Mouse (Mus musculus) CH12.LX (cell line): ENCODE data around the gene Ucma. TPM values are rescaled to one million over a fixed set of nuclear protein-coding genes. Genes with fewer than 3 reads are reported as not detected.

Source experiments
- DNase-seq: peaks from one replicate; pipeline ENCODE4 v3.0.0-alpha.2; 2013; ENCODE audit errors: extremely low read depth
- H3K27ac ChIP-seq: 2 replicates; pipeline ENCODE4 v1.5.1; 2012; ENCODE audit warnings: low read depth, mild to moderate bottlenecking, control low read depth, moderate library complexity; ENCODE audit not compliant: insufficient read depth
- H3K27me3 ChIP-seq: replicated peaks from 2 replicates; pipeline ENCODE3; 2012; ENCODE audit warnings: inconsistent platforms
- H3K36me3 ChIP-seq, 2 experiments: replicated peaks in 1 of 2; 2 replicates each; pipeline versions ENCODE3 to v1.6.1; 2012; ENCODE audit warnings: inconsistent platforms in 1 of 2, low read length in 1 of 2, mild to moderate bottlenecking in 1 of 2, mixed read lengths in 1 of 2, moderate library complexity in 1 of 2; ENCODE audit not compliant: control insufficient read depth in 1 of 2, insufficient read depth in 1 of 2
- H3K4me1 ChIP-seq, 2 experiments: 2 replicates each; pipeline ENCODE4 v1.6.1; 2012; ENCODE audit warnings: inconsistent platforms in 1 of 2, moderate library complexity in 1 of 2; ENCODE audit not compliant: insufficient read depth in 2 of 2, control insufficient read depth in 1 of 2
- H3K4me2 ChIP-seq: 2 replicates; pipeline ENCODE4 v1.6.1; 2012; ENCODE audit warnings: low read depth, mild to moderate bottlenecking, control low read depth; ENCODE audit not compliant: poor library complexity, insufficient read depth, severe bottlenecking
- H3K4me3 ChIP-seq, 3 experiments: fragments of 150-350 bp in 1 of 3; sonication (generic) in 1 of 3; replicated peaks in 1 of 3; 2 replicates each; pipeline versions ENCODE3 to v1.5.1; 2011 to 2012; ENCODE audit warnings: low read depth in 2 of 3, low read length in 2 of 3, mild to moderate bottlenecking in 2 of 3, moderate library complexity in 2 of 3, control low read depth in 1 of 3, improper control_type of control experiment in 1 of 3, inconsistent platforms in 1 of 3, mixed read lengths in 1 of 3; ENCODE audit not compliant: poor library complexity in 1 of 3
- H3K79me2 ChIP-seq: replicated peaks from 2 replicates; pipeline ENCODE4 v1.6.1; 2012; ENCODE audit warnings: mild to moderate bottlenecking, moderate library complexity; ENCODE audit not compliant: control insufficient read depth, poor library complexity, insufficient read depth, severe bottlenecking; ENCODE audit errors: extremely low read depth
- H3K9ac ChIP-seq: 2 replicates; pipeline ENCODE4 v1.6.1; 2012; ENCODE audit warnings: low read depth, mild to moderate bottlenecking, control low read depth, moderate library complexity; ENCODE audit not compliant: insufficient read depth
- H3K9me3 ChIP-seq: replicated peaks from 2 replicates; pipeline ENCODE3; 2012; ENCODE audit warnings: low read length, inconsistent platforms, mixed read lengths
- CHD2 ChIP-seq: IDR thresholded peaks from 2 replicates; pipeline ENCODE4 v1.6.1; 2011; ENCODE audit warnings: low read length, improper control_type of control experiment
- CTCF ChIP-seq, 2 experiments: IDR thresholded peaks in 1 of 2; conservative IDR thresholded peaks in 1 of 2; 2 replicates each; pipeline ENCODE4 v1.5.1; 2011 to 2012; ENCODE audit warnings: low read depth in 2 of 2, low read length in 2 of 2, improper control_type of control experiment in 1 of 2, inconsistent platforms in 1 of 2, mild to moderate bottlenecking in 1 of 2, moderate library complexity in 1 of 2
- EP300 ChIP-seq: IDR thresholded peaks from 2 replicates; pipeline ENCODE4 v1.6.1; 2011; ENCODE audit warnings: low read length, improper control_type of control experiment
- ETS1 ChIP-seq: conservative IDR thresholded peaks from 2 replicates; pipeline ENCODE4 v1.6.1; 2012; ENCODE audit warnings: low read depth, mild to moderate bottlenecking, inconsistent platforms, low read length, improper control_type of control experiment, moderate library complexity
- MAX ChIP-seq: IDR thresholded peaks from 2 replicates; pipeline ENCODE4 v1.6.1; 2011; ENCODE audit warnings: low read length, improper control_type of control experiment
- MEF2A ChIP-seq: IDR thresholded peaks from 2 replicates; pipeline ENCODE4 v1.6.1; 2014; ENCODE audit warnings: low read depth, mild to moderate bottlenecking, inconsistent platforms, low read length, improper control_type of control experiment, borderline replicate concordance
- MXI1 ChIP-seq: IDR thresholded peaks from 2 replicates; pipeline ENCODE4 v1.6.1; 2011; ENCODE audit warnings: mild to moderate bottlenecking, low read depth, low read length, improper control_type of control experiment
- MYC ChIP-seq: IDR thresholded peaks from 2 replicates; pipeline ENCODE4 v1.6.1; 2011; ENCODE audit warnings: low read depth, mild to moderate bottlenecking, improper control_type of control experiment, low read length
- NRF1 ChIP-seq: IDR thresholded peaks from 2 replicates; pipeline ENCODE4 v1.6.1; 2014; ENCODE audit warnings: low read depth, mild to moderate bottlenecking, inconsistent platforms, low read length, improper control_type of control experiment, moderate library complexity
- POLR2AphosphoS2 ChIP-seq: IDR thresholded peaks from 2 replicates; pipeline ENCODE4 v1.6.1; 2011; ENCODE audit warnings: low read depth, low read length, improper control_type of control experiment
- RAD21 ChIP-seq: IDR thresholded peaks from 2 replicates; pipeline ENCODE4 v1.6.1; 2011; ENCODE audit warnings: low read depth, mild to moderate bottlenecking, low read length, improper control_type of control experiment, moderate library complexity
- RCOR1 ChIP-seq: conservative IDR thresholded peaks from 2 replicates; pipeline ENCODE4 v1.6.1; 2012; ENCODE audit warnings: low read depth, mild to moderate bottlenecking, inconsistent platforms, low read length, improper control_type of control experiment
- TCF12 ChIP-seq: IDR thresholded peaks from 2 replicates; pipeline ENCODE4 v1.6.1; 2014; ENCODE audit warnings: low read depth, mild to moderate bottlenecking, inconsistent platforms, low read length, improper control_type of control experiment
- UBTF ChIP-seq: IDR thresholded peaks from 2 replicates; pipeline ENCODE4 v1.6.1; 2012; ENCODE audit warnings: low read depth, mild to moderate bottlenecking, inconsistent platforms, low read length, improper control_type of control experiment, moderate library complexity
- USF1 ChIP-seq: IDR thresholded peaks from 2 replicates; pipeline ENCODE4 v1.6.1; 2014; ENCODE audit warnings: low read depth, mild to moderate bottlenecking, inconsistent platforms, low read length, improper control_type of control experiment
- USF2 ChIP-seq: conservative IDR thresholded peaks from 2 replicates; pipeline ENCODE4 v1.6.1; 2011; ENCODE audit warnings: low read depth, low read length, improper control_type of control experiment
- ZKSCAN1 ChIP-seq: IDR thresholded peaks from 2 replicates; pipeline ENCODE4 v1.6.1; 2012; ENCODE audit warnings: low read depth, inconsistent platforms, low read length, improper control_type of control experiment, borderline replicate concordance
- dilution Hi-C: fragments of 300-500 bp; cut with MboI; formaldehyde crosslinking; loops from 2 replicates; pipeline ENCODE4 v1.14.3; 2020; ENCODE audit warnings: low sequenced_read_pairs; ENCODE audit not compliant: extremely low pct_unique_long_range_greater_than_20kb, extremely low pct_ligation_motif_present
- in situ Hi-C: fragments of 300-500 bp; cut with MboI; formaldehyde crosslinking; loops from 3 replicates; pipeline ENCODE4 v1.14.3; 2019; ENCODE audit warnings: low sequenced_read_pairs, low pct_ligation_motif_present, low pct_unique_long_range_greater_than_20kb, mixed read lengths
- polyA plus RNA-seq: library from polyadenylated mRNA; unstranded; fragments of >175 nt; gene quantifications from 2 replicates; pipeline ENCODE4 v1.2.1, GENCODE M21; 2012; ENCODE audit warnings: low read depth; ENCODE audit not compliant: insufficient read length
- total RNA-seq, 2 experiments: library from RNA; depleted of rRNA; stranded (reverse); fragments of 300-350 nt in 1 of 2; fragments of >200 nt in 1 of 2; gene quantifications; 2 replicates each; pipeline ENCODE4 v1.2.3; 2012 to 2014

The Ucma gene
- total and polyA plus RNA-seq, 3 experiments, result not detected

DNA sequence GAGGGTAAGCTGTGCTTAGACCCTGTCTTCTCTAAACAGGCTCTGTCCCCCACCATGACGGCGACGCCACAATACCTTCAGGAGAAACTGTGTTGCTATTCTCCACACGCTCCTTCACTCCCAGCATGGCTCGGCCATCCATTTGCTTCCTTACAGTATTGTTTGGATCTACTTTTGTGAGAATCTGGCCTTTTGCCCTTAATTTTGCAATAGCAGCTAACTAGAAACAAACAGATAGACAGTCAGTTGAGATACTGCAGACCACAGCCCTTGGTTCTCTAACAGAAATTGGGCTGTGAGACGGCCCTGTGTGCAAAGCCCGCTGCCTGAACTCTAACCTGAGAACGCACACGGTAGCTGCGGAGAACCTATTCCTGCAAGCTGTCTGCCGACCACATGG is 19.7 kb downstream of the Ucma start:
- TF ChIP-seq POLR2AphosphoS2, result no peak
- TF ChIP-seq ZKSCAN1, result no peak
- TF ChIP-seq NRF1, result no peak
- TF ChIP-seq EP300, result no peak
- TF ChIP-seq MAX, result no peak
- TF ChIP-seq USF2, result no peak
- no peak for TF ChIP-seq TCF12
- TF ChIP-seq RAD21, result no peak
- TF ChIP-seq MEF2A, result no peak
- no peak for TF ChIP-seq MXI1
- TF ChIP-seq MYC, result no peak
- TF ChIP-seq ETS1, result no peak
- no peak for TF ChIP-seq USF1
- DNase-seq, result no peak
- dilution Hi-C loops, result no loop called here
- peaks cover 80 to 97% of the 10 kb centered on the region in 2 experiments for H3K36me3 ChIP-seq
- no peak overlapping the region for H3K4me2 ChIP-seq
- in situ Hi-C loops, result loop anchor here (5.0 kb wide), 1 partner anchor 78 kb away; the partner anchor contains the start of gene Phyh
- no peaks in the 10 kb centered on the region for H3K9me3 ChIP-seq
- H3K79me2 ChIP-seq, result no peaks in the 10 kb centered on the region
- H3K27ac ChIP-seq, result no peak overlapping the region
- no peaks in the 10 kb centered on the region for H3K4me1 ChIP-seq
- no peaks in the 10 kb centered on the region for H3K27me3 ChIP-seq
- H3K9ac ChIP-seq, result no peak overlapping the region
- H3K4me3 ChIP-seq, result no peak overlapping the region

DNA sequence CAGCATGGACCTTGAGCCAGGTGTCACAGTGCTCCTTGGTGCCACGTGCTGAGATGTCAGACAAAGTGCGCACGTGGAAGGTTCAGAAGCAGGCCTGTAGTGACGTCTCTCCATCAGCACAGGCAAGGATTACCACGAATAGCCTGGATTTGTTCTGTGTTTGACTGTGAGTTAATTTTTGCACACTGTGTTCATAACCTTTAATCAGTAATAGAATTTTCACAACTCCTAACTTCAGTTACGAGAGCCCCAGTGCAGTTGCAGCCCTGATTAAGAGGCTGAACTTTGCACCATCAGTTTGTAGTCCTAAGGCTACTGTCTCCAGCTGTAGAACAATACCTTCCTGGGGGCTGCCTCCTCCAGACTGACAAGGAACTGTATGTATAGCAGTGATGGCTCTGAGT is 20.5 kb downstream of the Ucma start:
- H3K4me2 ChIP-seq, result no peak overlapping the region
- H3K9ac ChIP-seq, result no peak overlapping the region
- H3K27me3 ChIP-seq, result no peaks in the 10 kb centered on the region
- no peak for DNase-seq
- no peaks in the 10 kb centered on the region for H3K79me2 ChIP-seq
- no peaks in the 10 kb centered on the region for H3K9me3 ChIP-seq
- no peaks in the 10 kb centered on the region for H3K4me1 ChIP-seq
- in situ Hi-C loops (loop anchor here (5.0 kb wide), 1 partner anchor 79 kb away; the partner anchor contains the start of gene Phyh), dilution Hi-C loops (no loop called here)
- TF ChIP-seq CHD2 (no peak), MXI1 (no peak), RCOR1 (no peak), UBTF (no peak), CTCF (conservative IDR thresholded peaks at IDR 0.05 in 1 of 2, IDR thresholded peaks at IDR 0.05 in 1 of 2; ENCODE audit: low read depth in 2 of 2, low read length in 2 of 2) (no peak), EP300 (no peak)
- H3K4me3 ChIP-seq, result no peak overlapping the region
- H3K36me3 ChIP-seq, result peaks cover 80 to 97% of the 10 kb centered on the region in 2 experiments
- H3K27ac ChIP-seq, result no peak overlapping the region
